Mouse (Mus musculus) gastrocnemius, postnatal 4 days (tissue): Measurements from ENCODE around the gene Tars2. TPM values are rescaled to one million over a fixed set of nuclear protein-coding genes. Genes with fewer than 3 reads are reported as not detected.
"Not testable (repeated sequence)": the region's sequence is repeated elsewhere in the genome, so short reads cannot be mapped to it uniquely, and the experiment has no call there.

Source experiments
- DNase-seq, 2 experiments: peaks; one replicate each; pipeline ENCODE4 v3.0.0; 2021 to 2022; ENCODE audit warnings: low spot score in 2 of 2, mixed read lengths in 2 of 2
- microRNA-seq: library from miRNA; unstranded; fragments of <30 nt; microRNA quantifications from one replicate; pipeline ENCODE4 v1.2.0, GENCODE M21; 2021
- total RNA-seq, 2 experiments: library from RNA; stranded (reverse); gene quantifications; 2 replicates each; pipeline ENCODE4 v1.2.3; 2021

The Tars2 gene
- total RNA-seq, 2 experiments from 2014 or later: 22.4 to 23.9 TPM

DNA sequence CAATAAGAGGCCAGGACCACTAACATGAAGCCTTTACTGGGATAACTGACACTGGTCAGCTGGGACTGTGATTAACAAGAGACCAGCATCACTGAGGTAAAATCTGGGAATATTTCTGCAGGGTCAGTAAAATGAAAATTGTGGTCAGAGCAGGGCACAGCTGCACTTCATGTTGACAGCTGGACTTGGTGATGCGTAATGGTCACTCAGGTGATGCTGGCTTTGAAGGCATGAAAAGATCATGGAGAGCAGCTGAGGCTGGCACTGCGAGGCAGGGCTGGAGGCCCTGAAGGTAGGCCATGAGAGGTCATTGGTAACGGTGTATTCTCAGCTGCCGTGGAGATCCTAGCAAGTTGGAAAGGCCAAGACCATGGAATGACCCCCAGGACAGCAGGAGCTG, 61.7 kb downstream of the Tars2 start:
- no peak for DNase-seq

DNA sequence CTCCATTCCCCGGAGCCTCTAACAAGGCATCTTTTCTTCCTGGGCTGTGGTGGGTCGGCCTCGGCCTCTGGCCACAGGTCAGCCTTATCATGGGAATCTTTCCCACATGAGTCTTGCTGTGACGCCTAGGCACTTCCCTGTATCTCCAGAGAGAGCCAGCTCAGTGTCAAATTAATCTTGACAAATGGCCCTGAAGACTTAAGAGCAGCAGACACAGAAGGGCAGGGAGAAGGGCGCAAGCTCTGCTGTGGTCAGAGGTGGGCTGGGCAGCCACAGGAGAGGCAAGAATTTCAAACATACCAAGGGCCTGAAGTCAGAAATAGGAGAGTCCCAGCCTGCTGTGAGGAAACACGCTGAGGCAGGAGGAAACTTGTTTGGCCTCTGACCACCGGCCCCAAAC, 63.6 kb downstream of the Tars2 start:
- no peak for DNase-seq

DNA sequence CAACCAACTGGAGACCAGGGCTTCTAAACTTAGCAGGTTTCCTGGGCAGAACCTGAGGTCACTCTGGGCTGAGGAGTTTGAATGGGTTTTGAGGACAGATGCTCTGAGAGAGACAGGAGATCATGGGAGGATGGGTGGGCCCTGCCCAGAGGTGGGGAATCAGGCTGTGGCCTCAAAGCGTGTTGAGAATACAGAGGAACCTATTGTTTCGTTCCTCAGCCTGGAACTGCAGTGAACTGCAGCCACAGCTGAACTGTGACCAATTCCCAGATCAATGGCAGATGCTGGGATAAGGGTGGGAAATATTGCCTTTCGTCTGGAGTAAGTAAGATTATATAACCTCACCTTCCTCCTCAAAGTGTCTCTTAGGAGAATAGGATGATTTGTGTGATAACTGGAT, 64.2 kb downstream of the Tars2 start:
- DNase-seq: no peak

DNA sequence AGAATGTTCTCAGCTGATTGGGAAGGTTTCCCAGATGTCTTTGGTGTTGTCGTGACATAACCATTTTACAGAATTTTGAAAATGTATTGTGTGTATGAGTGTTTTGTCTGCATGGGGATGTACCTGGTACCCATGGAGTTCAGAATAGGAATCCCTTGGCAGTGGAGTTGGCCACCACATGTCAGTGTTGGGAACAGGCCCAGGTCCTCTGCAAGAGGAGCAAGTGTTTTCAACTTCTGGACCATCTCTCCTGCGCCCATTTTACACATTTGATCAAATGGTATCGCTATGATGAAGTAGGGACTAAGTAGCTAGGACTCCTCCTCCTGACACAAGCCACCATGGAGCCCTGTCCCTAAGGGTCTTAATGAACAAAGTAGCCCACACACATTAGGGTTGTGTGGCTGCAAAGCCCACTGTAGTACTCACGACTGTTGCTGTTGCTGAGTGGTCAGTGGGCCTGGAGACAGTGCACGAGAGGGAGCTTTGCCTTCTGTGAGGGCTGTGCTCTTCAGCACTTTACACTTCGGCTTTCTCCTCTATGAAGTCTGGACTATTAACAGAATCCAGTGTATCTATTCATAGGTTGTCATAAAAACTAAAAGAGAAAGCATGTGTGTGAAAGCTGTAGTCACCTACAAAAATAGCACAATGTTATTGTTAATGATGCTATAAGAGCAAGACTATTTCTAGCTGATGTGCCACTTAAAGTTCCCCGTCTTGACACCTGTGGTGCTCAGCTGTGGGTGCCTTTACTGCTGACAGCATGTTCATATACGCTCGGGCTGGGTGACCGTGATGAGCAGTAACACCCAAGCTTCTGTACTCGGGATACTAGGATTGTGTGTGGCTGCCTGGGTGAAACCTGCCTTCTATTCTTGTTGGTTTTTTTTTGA, 65.0 kb downstream of the Tars2 start:
- peak in 1 of 2 experiments; percentile 3 for DNase-seq

DNA sequence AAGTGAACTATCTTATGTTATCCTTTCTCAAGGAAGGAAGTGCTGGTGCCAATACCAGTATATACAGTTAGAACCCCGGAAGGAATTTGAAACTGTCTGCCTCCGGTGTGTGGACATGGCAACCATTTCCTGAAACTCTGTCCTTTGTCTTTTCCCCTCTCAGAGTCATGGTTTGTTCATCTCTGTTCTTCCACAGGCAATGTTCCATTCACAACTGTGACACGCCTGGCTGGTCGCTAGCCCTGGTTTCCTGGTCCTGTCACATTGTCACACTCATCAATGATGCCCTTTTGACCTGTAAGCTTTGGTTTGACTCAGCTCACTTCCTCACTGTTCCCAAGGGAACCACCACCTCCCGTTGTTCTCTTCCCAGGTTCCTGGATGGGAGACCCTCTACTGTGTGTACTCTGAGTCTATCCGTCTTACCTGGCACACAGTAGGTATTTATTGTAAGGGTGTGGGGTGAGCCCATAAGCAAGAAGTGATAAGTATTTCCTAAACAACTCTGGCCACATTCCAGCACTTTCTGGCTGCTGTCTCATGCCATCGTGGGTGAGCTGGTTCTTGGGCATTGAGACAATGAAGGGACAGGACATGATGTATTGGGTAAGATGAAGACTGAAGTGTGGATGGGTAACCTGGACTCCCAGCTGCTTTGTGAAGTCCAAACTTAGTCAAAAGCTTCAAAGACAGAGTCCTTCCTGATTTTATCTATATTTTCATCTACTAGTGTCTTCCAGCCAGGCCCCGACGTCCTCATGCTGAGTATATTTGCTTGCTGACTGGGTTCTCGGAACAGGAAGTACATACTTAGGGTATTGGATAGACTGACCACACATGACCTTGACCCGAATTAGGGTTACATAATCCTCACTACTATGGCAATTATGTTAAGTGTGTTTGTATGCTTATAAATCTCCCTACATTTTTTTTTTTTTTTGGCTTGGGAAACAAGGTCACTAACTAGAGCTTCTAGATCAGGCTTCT, 65.9 kb downstream of the Tars2 start:
- DNase-seq: peak in 1 of 2 experiments; percentile 8

DNA sequence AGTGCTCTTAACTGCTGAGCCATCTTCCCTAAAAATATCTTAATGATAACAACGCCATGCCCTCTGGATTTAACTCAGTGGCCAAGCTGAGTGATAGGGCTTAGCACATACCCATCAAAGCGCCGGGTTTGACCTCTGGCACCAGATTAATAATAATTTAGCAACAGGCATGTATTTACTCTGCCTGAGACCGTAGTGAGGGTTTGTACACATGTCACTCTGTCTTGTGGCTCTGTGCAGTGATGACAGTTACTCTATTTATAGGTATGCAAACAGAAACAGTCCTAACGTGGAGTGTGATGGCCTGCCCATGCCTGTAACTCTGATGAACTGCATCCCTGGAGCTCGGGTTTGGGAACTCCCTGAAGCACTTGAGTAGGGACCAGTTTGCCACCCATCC, 67.3 kb downstream of the Tars2 start:
- DNase-seq: no peak

DNA sequence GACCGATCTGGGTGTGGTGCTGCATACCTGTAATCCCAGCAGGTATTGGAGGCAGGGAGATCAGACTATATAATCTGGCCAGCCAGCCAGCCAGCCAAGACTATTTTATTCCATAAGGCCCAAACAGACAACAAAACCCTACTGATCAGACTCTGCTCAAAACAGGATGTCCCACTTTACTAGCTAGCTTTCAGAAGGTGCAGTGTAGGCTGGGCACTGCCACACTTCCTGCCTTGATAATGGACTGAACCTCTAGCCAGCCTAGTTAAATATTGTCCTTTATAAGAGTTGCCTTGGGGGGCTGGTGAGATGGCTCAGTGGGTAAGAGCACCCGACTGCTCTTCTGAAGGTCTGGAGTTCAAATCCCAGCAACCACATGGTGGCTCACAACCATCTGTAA, 69.5 kb downstream of the Tars2 start:
- not testable (repeated sequence) for DNase-seq

Small RNA genes within 50 kb of the gene (microRNA-seq; reads per million reads assigned to microRNA genes)
- gene Mir7014: not detected

Other genes starting within 250 kb of the Tars2 start
- 10 to 100 TPM; 10.1 to 10.7 TPM for gene Ctss, start 233.4 kb downstream of the Tars2 start, total RNA-seq
- gene Hormad1, start 200.5 kb downstream of the Tars2 start, total RNA-seq: not detected
- 10 to 100 TPM; 21.1 to 21.7 TPM for gene Golph3l, start 171.3 kb downstream of the Tars2 start, total RNA-seq
- gene Ensa, start 135.2 kb downstream of the Tars2 start, total RNA-seq: 10 to 100 TPM; 74.3 to 79.9 TPM
- 100 to 1,000 TPM in 1 of 2 experiments, 10 to 100 TPM in 1; 90.6 to 107 TPM for gene Mcl1, start 101.4 kb downstream of the Tars2 start, total RNA-seq
- gene Adamtsl4, start 72.3 kb downstream of the Tars2 start, total RNA-seq: 10 to 100 TPM; 28.2 to 36.2 TPM
- 10 to 100 TPM; 32.4 to 35.5 TPM for gene Ecm1, start 20.6 kb downstream of the Tars2 start, total RNA-seq
- 10 to 100 TPM; 49.1 to 51.4 TPM for gene Rprd2, start 58.7 kb upstream of the Tars2 start, total RNA-seq
- gene Prpf3, start 95.7 kb upstream of the Tars2 start, total RNA-seq: 10 to 100 TPM; 24.2 to 31.2 TPM
- gene Mrps21, start 111.3 kb upstream of the Tars2 start, total RNA-seq: 100 to 1,000 TPM; 197 to 219 TPM
- gene Ciart, start 122.0 kb upstream of the Tars2 start, total RNA-seq: 1 to 10 TPM; 1.0 to 1.6 TPM
- 10 to 100 TPM; 14.4 to 26.0 TPM for gene BC028528, start 131.8 kb upstream of the Tars2 start, total RNA-seq
- gene Aph1a, start 133.8 kb upstream of the Tars2 start, total RNA-seq: 10 to 100 TPM; 91.3 to 95.8 TPM
- 10 to 100 TPM; 27.0 to 27.2 TPM for gene Car14, start 144.5 kb upstream of the Tars2 start, total RNA-seq
- gene Anp32e, start 169.0 kb upstream of the Tars2 start, total RNA-seq: 100 to 1,000 TPM; 125 to 126 TPM
- gene Plekho1, start 235.8 kb upstream of the Tars2 start, total RNA-seq: 10 to 100 TPM; 94.2 to 97.4 TPM